In the genomic region with DNA sequence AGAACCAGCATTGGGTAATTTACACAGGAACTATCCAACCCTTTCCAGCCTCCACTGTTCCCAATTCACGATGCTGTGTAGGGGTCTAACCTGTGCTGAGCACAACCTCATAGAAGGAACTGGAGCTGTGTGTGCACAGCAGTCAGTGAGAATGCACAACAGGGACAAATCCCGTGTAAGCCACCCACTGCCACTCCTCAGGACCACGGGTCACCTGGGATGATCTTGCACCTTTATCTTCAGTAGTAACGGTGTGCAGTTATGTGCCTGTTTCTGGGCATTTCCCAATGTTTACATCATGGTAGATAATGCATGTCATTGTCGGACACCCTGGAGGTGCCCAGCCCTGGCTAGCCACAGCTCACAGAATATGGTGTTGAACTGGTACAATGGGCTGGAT, we compare ENCODE assay signal across 24 mouse cellular contexts. TPM values are rescaled to one million over a fixed set of nuclear protein-coding genes. Genes with fewer than 3 reads are reported as not detected.
A peak's percentile ranks its signal among the peaks of the same experiment; 100 is the strongest.
DNase-seq lines count a peak whose midpoint lies in the region; ATAC-seq and TF ChIP-seq lines count a peak whose summit lies in the region.
"Had no signal": no experiment of that assay in that cellular context is flagged by ENCODE, and none has a peak within 500 bp of the region (broad histone marks: within the 10 kb centered on the region; RNA-seq: fewer than 3 reads in every experiment).

No protein-coding gene starts in this region.

- TF ChIP-seq POLR2A in MEL (IDR thresholded peaks at IDR 0.05; ENCODE audit: control insufficient read depth in 1 of 2, insufficient read depth in 1 of 2, low read depth in 1 of 2, low read length in 2 of 2, poor library complexity in 1 of 2): no peak
- TF ChIP-seq POLR2A in myocyte (IDR thresholded peaks at IDR 0.05; ENCODE audit: insufficient read length, low read depth): no peak

- TF ChIP-seq CTCF in MEL (IDR thresholded peaks at IDR 0.05 in 2 of 3, conservative IDR thresholded peaks at IDR 0.05 in 1 of 3; ENCODE audit: control insufficient read depth in 1 of 3, insufficient read depth in 1 of 3, low read depth in 2 of 3, low read length in 3 of 3, poor library complexity in 1 of 3, severe bottlenecking in 1 of 3): no peak

- H3K4me2 ChIP-seq in myocyte (ENCODE audit: low read depth): no peak overlapping the region
- H3K4me2 ChIP-seq in forebrain, embryonic 12.5 days: no peak overlapping the region
- H3K4me2 ChIP-seq: embryonic facial prominence, embryonic 13.5 days; embryonic facial prominence, embryonic 15.5 days had no signal

- H3K4me1 ChIP-seq in MEL (ENCODE audit: control insufficient read depth in 1 of 2, insufficient read depth in 2 of 2, low read length in 2 of 2): no peaks in the 10 kb centered on the region
- no peaks in the 10 kb centered on the region for H3K4me1 ChIP-seq in forebrain, embryonic 12.5 days
- H3K4me1 ChIP-seq: embryonic facial prominence, embryonic 13.5 days; embryonic facial prominence, embryonic 15.5 days had no signal

- intact Hi-C loops in heart, postnatal 14 days (cut with DNase I): loop anchor here (10.0 kb wide), 1 partner anchor 721 kb away; no protein-coding TSS in a partner anchor

- peaks cover 0 to 4% of the 10 kb centered on the region in 2 experiments; a peak in 1 of 4 replicates for H3K36me3 ChIP-seq in MEL (ENCODE audit: control insufficient read depth in 1 of 2, insufficient read depth in 2 of 2, low read length in 2 of 2)
- H3K36me3 ChIP-seq in myocyte (ENCODE audit: control insufficient read depth, insufficient read depth): peaks cover 30% of the 10 kb centered on the region
- peaks cover 33% of the 10 kb centered on the region for H3K36me3 ChIP-seq in forebrain, embryonic 12.5 days (replicated peaks)

- H3K79me2 ChIP-seq in MEL (ENCODE audit: control insufficient read depth, insufficient read depth, low read length, poor library complexity): no peaks in the 10 kb centered on the region
- no peaks in the 10 kb centered on the region for H3K79me2 ChIP-seq in myocyte (ENCODE audit: control insufficient read depth, insufficient read depth)

- DNase-seq in heart, adult 11 months: peak; percentile 60
- DNase-seq in heart, postnatal 14 days: no peak
- no peak for DNase-seq in MEL (ENCODE audit: low read depth, low spot score)
- DNase-seq: adrenal gland, adult 2 months; adrenal gland, postnatal 10 days; adrenal gland, postnatal 25 days; B cell, adult 2 months; cerebellum, adult 11 months; cerebellum, adult 18-20 months; cerebellum, adult 8-10 months; cerebellum, adult 9-11 months; cerebellum, postnatal 14 days; cerebellum, postnatal 36 days; embryo, embryonic 11 days had no signal

- H3K4me3 ChIP-seq in MEL (ENCODE audit: control insufficient read depth in 1 of 2, insufficient read depth in 1 of 2, low read depth in 2 of 2, low read length in 2 of 2) (no peak overlapping the region), myocyte (no peak overlapping the region)
- no peak overlapping the region for H3K4me3 ChIP-seq in forebrain, embryonic 12.5 days (replicated peaks)
- H3K4me3 ChIP-seq: embryonic facial prominence, embryonic 13.5 days; embryonic facial prominence, embryonic 15.5 days; erythroblast, embryonic 14.5 days had no signal

- H3K9ac ChIP-seq in MEL (ENCODE audit: control insufficient read depth, low read depth, low read length, poor library complexity, severe bottlenecking): no peak overlapping the region
- H3K9ac ChIP-seq in forebrain, embryonic 12.5 days: no peak overlapping the region
- H3K9ac ChIP-seq: embryonic facial prominence, embryonic 13.5 days; embryonic facial prominence, embryonic 15.5 days had no signal

- no peaks in the 10 kb centered on the region for H3K9me3 ChIP-seq in MEL (replicated peaks; ENCODE audit: insufficient read depth, low read length)
- H3K9me3 ChIP-seq in forebrain, embryonic 12.5 days: no peaks in the 10 kb centered on the region
- H3K9me3 ChIP-seq: embryonic facial prominence, embryonic 13.5 days; embryonic facial prominence, embryonic 15.5 days; G1E had no signal

- H3ac ChIP-seq in myocyte (ENCODE audit: control insufficient read depth, insufficient read length): no peak overlapping the region

- no peak for TF ChIP-seq RAD21 in MEL (IDR thresholded peaks at IDR 0.05; ENCODE audit: low read depth, low read length)

- WGBS in forebrain, embryonic 12.5 days: 77% methylated on average over 5 of the region's 5 CpGs

- H3K27me3 ChIP-seq in MEL (ENCODE audit: control insufficient read depth in 1 of 2, insufficient read depth in 2 of 2, low read length in 2 of 2): no peaks in the 10 kb centered on the region
- no peaks in the 10 kb centered on the region for H3K27me3 ChIP-seq in myocyte (ENCODE audit: control insufficient read depth, insufficient read depth, insufficient read length)
- H3K27me3 ChIP-seq in forebrain, embryonic 12.5 days: no peaks in the 10 kb centered on the region
- H3K27me3 ChIP-seq: CH12.LX; embryonic facial prominence, embryonic 13.5 days; embryonic facial prominence, embryonic 15.5 days had no signal

- H3K27ac ChIP-seq in MEL (ENCODE audit: control insufficient read depth, low read depth, low read length): no peak overlapping the region
- no peak overlapping the region for H3K27ac ChIP-seq in forebrain, embryonic 12.5 days
- H3K27ac ChIP-seq: embryonic facial prominence, embryonic 13.5 days; embryonic facial prominence, embryonic 15.5 days had no signal

- no peak for ATAC-seq in forebrain, embryonic 12.5 days (ENCODE audit: low FRiP score)
- ATAC-seq: CD4-positive, CD25-positive, alpha-beta regulatory T cell, adult 4 months; forebrain, embryonic 14.5 days; forebrain, embryonic 16.5 days had no signal

- TF ChIP-seq EP300 in MEL (IDR thresholded peaks at IDR 0.05; ENCODE audit: low read depth in 1 of 2, low read length in 2 of 2): no peak

TF ChIP-seq in MEL, 35 proteins besides CTCF, POLR2A, EP300 and RAD21:
- 0 out of 2 replicates have a peak, but pooled peaks have one; percentile 26 for TF ChIP-seq POLR2AphosphoS5 (IDR thresholded peaks at IDR 0.05; ENCODE audit: borderline replicate concordance, low read depth, low read length)
- TF ChIP-seq POLR2AphosphoS2 (IDR thresholded peaks at IDR 0.05; ENCODE audit: low read length): no peak
- no peak for TF ChIP-seq MXI1 (IDR thresholded peaks at IDR 0.05; ENCODE audit: low read depth, low read length)
- TF ChIP-seq ZNF384 (IDR thresholded peaks at IDR 0.05; ENCODE audit: low read depth, low read length): no peak

TF ChIP-seq in myocyte, 11 proteins besides CTCF, POLR2A, EP300 and RAD21:
- peak; percentile 54 for TF ChIP-seq POLR2AphosphoS2 (IDR thresholded peaks at IDR 0.05; ENCODE audit: insufficient read length, low read depth)
- no peak for TF ChIP-seq SRF (IDR thresholded peaks at IDR 0.05; ENCODE audit: control insufficient read depth, insufficient read length, low read depth)
- TF ChIP-seq MYOD1 (IDR thresholded peaks at IDR 0.05; ENCODE audit: control insufficient read depth in 1 of 3, insufficient read length in 2 of 3, low read depth in 2 of 3): no peak
- no peak for TF ChIP-seq USF1 (IDR thresholded peaks at IDR 0.05; ENCODE audit: low read depth)
- TF ChIP-seq REST (IDR thresholded peaks at IDR 0.05; ENCODE audit: insufficient read depth, insufficient read length): no peak
- TF ChIP-seq TCF12 (IDR thresholded peaks at IDR 0.05; ENCODE audit: insufficient read depth, poor library complexity, severe bottlenecking): no peak
- no peak for TF ChIP-seq TCF3 (IDR thresholded peaks at IDR 0.05; ENCODE audit: insufficient read length, low read depth)

RNA-seq across cellular contexts. Expression of a gene that starts 20.6 kb away (rescaled TPM):
- total RNA-seq in heart, postnatal 14 days (2021): 10 to 100 TPM; 22.4 to 28.4 TPM
- total RNA-seq in MEL (2012; rRNA removed): 17.7 and 21.5 TPM in 2 replicates
- 10 to 100 TPM in 1 of 2 experiments, not detected in 1; 36.0 TPM for polyA plus RNA-seq in MEL (2012; ENCODE audit: insufficient read depth in 1 of 2, insufficient read length in 2 of 2, low read depth in 1 of 2, low replicate concordance in 2 of 2, missing spikeins in 1 of 2)
- polyA plus RNA-seq in myocyte (2012; fragmentation: generic; extraction: Trizol): 28.3 TPM
- polyA plus RNA-seq in forebrain, embryonic 12.5 days (2016; fragmentation: Nextera tagmentation; extraction: Ambion mirVana): 64.0 and 65.9 TPM in 2 replicates

RNA-seq across cellular contexts. Expression of a gene that starts 21.3 kb away (rescaled TPM):
- total RNA-seq in heart, postnatal 14 days (2021): 10 to 100 TPM; 36.1 to 40.1 TPM
- 22.9 and 28.4 TPM in 2 replicates for total RNA-seq in MEL (2012; rRNA removed)
- polyA plus RNA-seq in MEL (2012; ENCODE audit: insufficient read depth in 1 of 2, insufficient read length in 2 of 2, low read depth in 1 of 2, low replicate concordance in 2 of 2, missing spikeins in 1 of 2) (100 to 1,000 TPM in 1 of 2 experiments, 10 to 100 TPM in 1; 25.4 to 145 TPM), myocyte (2012; fragmentation: generic; extraction: Trizol) (26.6 TPM)
- 66.3 and 72.7 TPM in 2 replicates for polyA plus RNA-seq in forebrain, embryonic 12.5 days (2016; fragmentation: Nextera tagmentation; extraction: Ambion mirVana)

RNA-seq across cellular contexts. Expression of a gene that starts 54.4 kb away (rescaled TPM):
- total RNA-seq in heart, postnatal 14 days (2021): 1 to 10 TPM; 7.5 to 8.5 TPM
- total RNA-seq in MEL (2012; rRNA removed): 5.9 and 6.3 TPM in 2 replicates
- polyA plus RNA-seq in MEL (2012; ENCODE audit: insufficient read depth in 1 of 2, insufficient read length in 2 of 2, low read depth in 1 of 2, low replicate concordance in 2 of 2, missing spikeins in 1 of 2): 1 to 10 TPM in 1 of 2 experiments, not detected in 1; 9.9 TPM
- 23.5 TPM for polyA plus RNA-seq in myocyte (2012; fragmentation: generic; extraction: Trizol)
- 10.7 and 10.8 TPM in 2 replicates for polyA plus RNA-seq in forebrain, embryonic 12.5 days (2016; fragmentation: Nextera tagmentation; extraction: Ambion mirVana)
